Mouse (Mus musculus) cerebellum, adult 11 months (tissue): ENCODE measurements around the gene Zdhhc25.
A peak's percentile ranks its signal among the peaks of the same experiment; 100 is the strongest.

Experiments used
- DNase-seq: peaks from one replicate; pipeline ENCODE4 v3.0.0; 2022

Gene Zdhhc25

GRCm38 (mm10) chr15:88635205-88635604 lies 35.1 kb downstream of the Zdhhc25 start:
- no peak for DNase-seq

GRCm38 (mm10) chr15:88651019-88651418 lies 50.9 kb downstream of the Zdhhc25 start:
- peak; percentile 84 for DNase-seq
